Mouse (Mus musculus) neural tube, embryonic 14.5 days (tissue): ENCODE data around the gene Gm10073. TPM values are rescaled to one million over a fixed set of nuclear protein-coding genes. Genes with fewer than 3 reads are reported as not detected.

Experiments
- ATAC-seq: fragments of 200-750 bp; cut with Nextera tagmentation; 2 replicates; pipeline ENCODE4 v1.8.0; 2017; ENCODE audit warnings: low read depth, mild to moderate bottlenecking, moderate TSS enrichment, moderate library complexity
- H3K27ac ChIP-seq: fragments of 300-500 bp; sonication (generic); 2 replicates; pipeline ENCODE4 v1.5.1; 2014; ENCODE audit warnings: low read depth, mild to moderate bottlenecking, control low read depth, low read length, moderate library complexity, mixed read lengths
- H3K27me3 ChIP-seq: fragments of 300-500 bp; sonication (generic); 2 replicates; pipeline ENCODE4 v1.6.1; 2014; ENCODE audit warnings: low read length; ENCODE audit not compliant: control insufficient read depth, insufficient read depth
- H3K36me3 ChIP-seq: fragments of 300-500 bp; sonication (generic); 2 replicates; pipeline ENCODE4 v1.6.1; 2014; ENCODE audit warnings: low read length, mixed read lengths; ENCODE audit not compliant: control insufficient read depth, insufficient read depth
- H3K4me1 ChIP-seq: fragments of 300-500 bp; sonication (generic); 2 replicates; pipeline ENCODE4 v1.6.1; 2014; ENCODE audit warnings: low read length; ENCODE audit not compliant: control insufficient read depth, insufficient read depth
- H3K4me2 ChIP-seq: fragments of 300-500 bp; sonication (generic); 2 replicates; pipeline ENCODE4 v1.6.1; 2014; ENCODE audit warnings: mild to moderate bottlenecking, low read depth, low read length, control low read depth
- H3K4me3 ChIP-seq: fragments of 300-500 bp; sonication (generic); 2 replicates; pipeline ENCODE4 v1.5.1; 2014; ENCODE audit warnings: low read depth, low read length, control low read depth, mixed read lengths
- H3K9ac ChIP-seq: fragments of 300-500 bp; sonication (generic); replicated peaks from 2 replicates; pipeline ENCODE4 v1.6.1; 2014; ENCODE audit warnings: low read depth, mild to moderate bottlenecking, control low read depth, low read length, mixed read lengths
- H3K9me3 ChIP-seq: fragments of 300-500 bp; sonication (generic); 2 replicates; pipeline ENCODE4 v1.6.1; 2016; ENCODE audit warnings: low read length; ENCODE audit not compliant: control insufficient read depth
- WGBS: fragments of 180-500 bp; shearing (Covaris S2); extraction: QIAGEN DNeasy Blood & Tissue Kit; methylation state at CpG from one replicate; pipeline ENCODE4 v1.1.7; 2014; 5-methylcytosine and 5-hydroxymethylcytosine counted together
- polyA plus RNA-seq: library from polyadenylated mRNA; unstranded; fragments of >200 nt; fragmentation: Nextera tagmentation; extraction: Ambion mirVana; gene quantifications from 2 replicates; pipeline ENCODE4 v1.2.1, GENCODE M21; 2014

Gene Gm10073
- polyA plus RNA-seq, 1 experiment from 2014 or later, result 6.3 TPM

DNA sequence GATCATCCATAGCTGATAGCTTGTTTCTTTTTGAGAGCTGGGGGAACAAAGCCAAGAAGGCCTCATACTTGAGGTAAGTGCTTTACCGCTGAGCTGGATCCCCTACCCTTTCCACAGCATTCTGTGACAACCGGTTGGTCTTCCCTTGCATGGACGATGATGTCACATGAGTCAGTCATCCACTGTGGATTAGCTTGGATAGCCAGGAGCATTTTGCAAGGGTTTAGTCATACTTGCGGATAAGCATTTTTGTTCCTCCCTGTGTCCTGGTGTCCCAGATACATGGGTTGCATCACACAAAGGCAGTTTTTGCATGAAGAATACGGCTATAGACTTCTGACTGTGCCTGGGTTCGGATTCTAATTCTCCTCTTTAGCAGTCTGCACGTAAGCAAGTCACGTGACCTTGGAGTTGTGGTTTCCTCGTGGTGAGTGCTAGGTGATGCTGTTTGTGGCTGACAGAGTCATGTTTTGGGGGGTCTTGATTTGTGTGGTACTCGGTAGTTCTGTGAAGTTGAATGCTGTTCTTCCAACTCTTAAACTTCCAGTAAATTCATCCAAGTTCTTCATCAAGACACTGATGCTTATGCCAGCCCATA lies 43.3 kb downstream of the Gm10073 start:
- Histone ChIP-seq H3K4me2 (no peak overlapping the region), H3K4me3 (no peak overlapping the region), H3K36me3 (no peaks in the 10 kb centered on the region), H3K9ac (no peak overlapping the region), H3K27ac (no peak overlapping the region), H3K27me3 (no peaks in the 10 kb centered on the region), H3K9me3 (no peaks in the 10 kb centered on the region), H3K4me1 (no peaks in the 10 kb centered on the region)
- ATAC-seq, result no peak
- 94% methylated on average over 10 of the region's 10 CpGs for WGBS

DNA sequence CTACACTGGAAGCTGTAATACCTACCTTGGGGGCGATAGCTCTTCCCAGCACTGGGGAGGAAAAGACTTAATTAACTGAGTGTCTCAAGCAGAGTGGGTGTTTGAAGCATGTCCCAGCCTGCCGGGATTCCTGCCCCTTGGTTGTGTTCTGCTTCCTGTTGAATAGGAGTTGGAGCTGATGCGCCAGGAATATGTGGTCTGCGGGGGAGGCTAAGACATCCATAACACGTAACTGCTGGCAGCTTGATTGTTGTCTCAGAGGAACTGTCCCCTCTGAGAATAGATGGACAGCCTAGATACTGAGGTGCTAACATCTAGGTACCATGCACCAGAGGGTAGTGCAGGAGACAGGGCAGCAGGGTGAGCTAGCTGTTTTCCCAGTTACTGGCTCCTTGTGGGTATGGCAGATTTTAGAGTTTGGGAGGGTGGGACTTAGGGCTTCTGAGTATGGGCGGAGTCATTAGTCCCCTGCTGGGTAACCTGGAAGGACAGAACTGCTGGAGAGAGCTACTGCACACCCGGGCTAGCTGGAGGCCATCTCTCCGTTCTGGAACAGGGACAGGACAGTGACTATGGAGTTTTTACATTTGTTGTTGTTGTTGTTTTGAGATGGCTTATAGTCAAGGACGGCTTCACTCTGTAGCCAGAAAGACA lies 44.5 kb downstream of the Gm10073 start:
- Histone ChIP-seq H3K27me3 (no peaks in the 10 kb centered on the region), H3K36me3 (no peaks in the 10 kb centered on the region), H3K9ac (no peak overlapping the region), H3K9me3 (no peaks in the 10 kb centered on the region), H3K4me3 (no peak overlapping the region), H3K27ac (no peak overlapping the region), H3K4me1 (no peaks in the 10 kb centered on the region), H3K4me2 (no peak overlapping the region)
- no peak for ATAC-seq
- 90% methylated on average over 9 of the region's 9 CpGs for WGBS

GRCm38 (mm10) chr8:106527241-106528036 lies 45.8 kb downstream of the Gm10073 start:
- H3K9ac ChIP-seq, result no peak overlapping the region
- no peak for ATAC-seq
- H3K27me3 ChIP-seq, result no peaks in the 10 kb centered on the region
- WGBS, result 88% methylated on average over 9 of the region's 9 CpGs
- no peaks in the 10 kb centered on the region for H3K36me3 ChIP-seq
- no peak overlapping the region for H3K4me3 ChIP-seq
- H3K4me1 ChIP-seq, result no peaks in the 10 kb centered on the region
- H3K27ac ChIP-seq, result no peak overlapping the region
- H3K9me3 ChIP-seq, result no peaks in the 10 kb centered on the region
- H3K4me2 ChIP-seq, result no peak overlapping the region

DNA sequence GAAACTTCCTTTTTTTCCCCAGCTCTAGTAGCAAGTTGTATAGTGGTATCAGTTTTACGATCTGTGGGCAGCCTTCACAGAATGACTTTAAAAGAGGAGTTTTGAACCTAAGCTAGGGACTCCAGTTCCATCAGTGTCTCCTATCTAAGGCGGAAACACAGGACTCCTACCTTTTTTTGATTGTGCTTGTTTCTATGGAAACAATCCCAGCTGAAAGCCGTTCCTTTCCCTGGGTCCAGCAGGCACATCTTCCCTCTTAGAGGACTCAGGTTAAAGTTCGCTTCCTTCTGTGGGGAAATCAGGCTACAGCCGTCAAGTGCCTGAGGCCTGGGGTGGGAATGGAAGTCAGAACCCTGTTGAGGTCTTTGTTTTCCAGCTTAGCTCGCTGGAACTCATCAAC lies 46.5 kb downstream of the Gm10073 start:
- no peaks in the 10 kb centered on the region for H3K36me3 ChIP-seq
- H3K4me2 ChIP-seq, result no peak overlapping the region
- ATAC-seq, result no peak
- no peaks in the 10 kb centered on the region for H3K9me3 ChIP-seq
- no peaks in the 10 kb centered on the region for H3K27me3 ChIP-seq
- H3K4me3 ChIP-seq, result no peak overlapping the region
- no peak overlapping the region for H3K27ac ChIP-seq
- H3K9ac ChIP-seq, result no peak overlapping the region
- no peaks in the 10 kb centered on the region for H3K4me1 ChIP-seq
- WGBS, result 59% methylated on average over 6 of the region's 6 CpGs

Other genes with a start within 250 kb of the Gm10073 start
- gene Smpd3, start 235.5 kb downstream of the Gm10073 start, polyA plus RNA-seq, result 39.5 and 43.3 TPM in 2 replicates
- 46.1 and 46.8 TPM in 2 replicates for gene Zfp90, start 158.1 kb downstream of the Gm10073 start, polyA plus RNA-seq
- not detected in 2 replicates for gene 6030452D12Rik, start 72.9 kb downstream of the Gm10073 start, polyA plus RNA-seq
- gene Cdh3, start 62.6 kb downstream of the Gm10073 start, polyA plus RNA-seq, result 4.1 and 4.6 TPM in 2 replicates
- gene Cdh1, start 29.9 kb upstream of the Gm10073 start, polyA plus RNA-seq, result 0.19 and 4.5 TPM in 2 replicates
- gene Tango6, start 109.6 kb upstream of the Gm10073 start, polyA plus RNA-seq, result 5.8 and 6.0 TPM in 2 replicates